Mouse (Mus musculus): ENCODE data around the gene Abcb1a. TPM values are rescaled to one million over a fixed set of nuclear protein-coding genes. Genes with fewer than 3 reads are reported as not detected.

The Abcb1a gene
- polyA plus RNA-seq, 1 experiment from 2014 or later = 1.3 TPM

- no peaks in the 10 kb centered on the region for H3K9me3 ChIP-seq (ENCODE audit: control insufficient read depth, low read length)
- no peaks in the 10 kb centered on the region for H3K36me3 ChIP-seq (ENCODE audit: control insufficient read depth, insufficient read depth, low read length)
- WGBS = 52% methylated on average over 3 of the region's 3 CpGs
- no peaks in the 10 kb centered on the region for H3K4me1 ChIP-seq (ENCODE audit: control insufficient read depth, insufficient read depth, low read length)
- H3K4me2 ChIP-seq (ENCODE audit: low read depth, low read length) = no peak overlapping the region
- H3K27me3 ChIP-seq (ENCODE audit: control insufficient read depth, insufficient read depth, low read length) = no peaks in the 10 kb centered on the region
- no peak overlapping the region for H3K9ac ChIP-seq (replicated peaks; ENCODE audit: low read depth, low read length)
- H3K27ac ChIP-seq (ENCODE audit: low read depth, low read length) = no peak overlapping the region
- H3K4me3 ChIP-seq (ENCODE audit: low read depth, low read length) = no peak overlapping the region
- ATAC-seq (ENCODE audit: low read depth) = no peak
These were observed 4.8 kb downstream of the Abcb1a start for GRCm38 (mm10) chr5:8664678-8665077.

- Histone ChIP-seq H3K36me3 (ENCODE audit: control insufficient read depth, insufficient read depth, low read length) (no peaks in the 10 kb centered on the region), H3K27ac (ENCODE audit: low read depth, low read length) (no peak overlapping the region), H3K4me3 (ENCODE audit: low read depth, low read length) (no peak overlapping the region), H3K9me3 (ENCODE audit: control insufficient read depth, low read length) (no peaks in the 10 kb centered on the region), H3K4me1 (ENCODE audit: control insufficient read depth, insufficient read depth, low read length) (no peaks in the 10 kb centered on the region), H3K4me2 (ENCODE audit: low read depth, low read length) (no peak overlapping the region), H3K9ac (replicated peaks; ENCODE audit: low read depth, low read length) (no peak overlapping the region), H3K27me3 (ENCODE audit: control insufficient read depth, insufficient read depth, low read length) (no peaks in the 10 kb centered on the region)
- ATAC-seq (ENCODE audit: low read depth) = no peak
- WGBS = 81% methylated on average over 9 of the region's 9 CpGs
These were observed 8.0 kb downstream of the Abcb1a start for GRCm38 (mm10) chr5:8667758-8668474.

GRCm38 (mm10) chr5:8669606-8670005 is 9.7 kb downstream of the Abcb1a start:
- no peaks in the 10 kb centered on the region for H3K9me3 ChIP-seq (ENCODE audit: control insufficient read depth, low read length)
- H3K4me1 ChIP-seq (ENCODE audit: control insufficient read depth, insufficient read depth, low read length) = no peaks in the 10 kb centered on the region
- no peak overlapping the region for H3K27ac ChIP-seq (ENCODE audit: low read depth, low read length)
- H3K9ac ChIP-seq (replicated peaks; ENCODE audit: low read depth, low read length) = no peak overlapping the region
- no peaks in the 10 kb centered on the region for H3K27me3 ChIP-seq (ENCODE audit: control insufficient read depth, insufficient read depth, low read length)
- H3K4me2 ChIP-seq (ENCODE audit: low read depth, low read length) = no peak overlapping the region
- no peak for ATAC-seq (ENCODE audit: low read depth)
- H3K4me3 ChIP-seq (ENCODE audit: low read depth, low read length) = no peak overlapping the region
- no peaks in the 10 kb centered on the region for H3K36me3 ChIP-seq (ENCODE audit: control insufficient read depth, insufficient read depth, low read length)
- WGBS = 92% methylated on average over 1 of the region's 1 CpGs

- Histone ChIP-seq H3K36me3 (ENCODE audit: control insufficient read depth, insufficient read depth, low read length) (no peaks in the 10 kb centered on the region), H3K4me2 (ENCODE audit: low read depth, low read length) (no peak overlapping the region), H3K9ac (replicated peaks; ENCODE audit: low read depth, low read length) (no peak overlapping the region), H3K4me1 (ENCODE audit: control insufficient read depth, insufficient read depth, low read length) (no peaks in the 10 kb centered on the region), H3K9me3 (ENCODE audit: control insufficient read depth, low read length) (no peaks in the 10 kb centered on the region), H3K4me3 (ENCODE audit: low read depth, low read length) (no peak overlapping the region), H3K27ac (ENCODE audit: low read depth, low read length) (no peak overlapping the region), H3K27me3 (ENCODE audit: control insufficient read depth, insufficient read depth, low read length) (no peaks in the 10 kb centered on the region)
- ATAC-seq (ENCODE audit: low read depth) = no peak
- WGBS = 87% methylated on average over 6 of the region's 6 CpGs
These were observed 15.5 kb downstream of the Abcb1a start for GRCm38 (mm10) chr5:8675262-8675951.

- Histone ChIP-seq H3K27ac (ENCODE audit: low read depth, low read length) (no peak overlapping the region), H3K4me3 (ENCODE audit: low read depth, low read length) (no peak overlapping the region), H3K9me3 (ENCODE audit: control insufficient read depth, low read length) (no peaks in the 10 kb centered on the region), H3K36me3 (ENCODE audit: control insufficient read depth, insufficient read depth, low read length) (no peaks in the 10 kb centered on the region), H3K27me3 (ENCODE audit: control insufficient read depth, insufficient read depth, low read length) (no peaks in the 10 kb centered on the region), H3K4me1 (ENCODE audit: control insufficient read depth, insufficient read depth, low read length) (no peaks in the 10 kb centered on the region), H3K9ac (replicated peaks; ENCODE audit: low read depth, low read length) (no peak overlapping the region), H3K4me2 (ENCODE audit: low read depth, low read length) (no peak overlapping the region)
- WGBS = 94% methylated on average over 1 of the region's 1 CpGs
- no peak for ATAC-seq (ENCODE audit: low read depth)
These were observed 16.0 kb downstream of the Abcb1a start for GRCm38 (mm10) chr5:8675952-8676262.

- H3K4me3 ChIP-seq (ENCODE audit: low read depth, low read length) = no peak overlapping the region
- H3K27me3 ChIP-seq (ENCODE audit: control insufficient read depth, insufficient read depth, low read length) = no peaks in the 10 kb centered on the region
- H3K27ac ChIP-seq (ENCODE audit: low read depth, low read length) = no peak overlapping the region
- H3K9me3 ChIP-seq (ENCODE audit: control insufficient read depth, low read length) = no peaks in the 10 kb centered on the region
- WGBS = 68% methylated on average over 3 of the region's 3 CpGs
- no peak overlapping the region for H3K4me2 ChIP-seq (ENCODE audit: low read depth, low read length)
- H3K4me1 ChIP-seq (ENCODE audit: control insufficient read depth, insufficient read depth, low read length) = no peaks in the 10 kb centered on the region
- no peak for ATAC-seq (ENCODE audit: low read depth)
- no peak overlapping the region for H3K9ac ChIP-seq (replicated peaks; ENCODE audit: low read depth, low read length)
- H3K36me3 ChIP-seq (ENCODE audit: control insufficient read depth, insufficient read depth, low read length) = no peaks in the 10 kb centered on the region
These were observed 21.3 kb downstream of the Abcb1a start for GRCm38 (mm10) chr5:8681166-8681565.

- no peaks in the 10 kb centered on the region for H3K9me3 ChIP-seq (ENCODE audit: control insufficient read depth, low read length)
- H3K36me3 ChIP-seq (ENCODE audit: control insufficient read depth, insufficient read depth, low read length) = no peaks in the 10 kb centered on the region
- H3K4me2 ChIP-seq (ENCODE audit: low read depth, low read length) = no peak overlapping the region
- no peaks in the 10 kb centered on the region for H3K27me3 ChIP-seq (ENCODE audit: control insufficient read depth, insufficient read depth, low read length)
- no peak overlapping the region for H3K9ac ChIP-seq (replicated peaks; ENCODE audit: low read depth, low read length)
- ATAC-seq (ENCODE audit: low read depth) = no peak
- WGBS = 92% methylated on average over 3 of the region's 3 CpGs
- H3K4me3 ChIP-seq (ENCODE audit: low read depth, low read length) = no peak overlapping the region
- H3K27ac ChIP-seq (ENCODE audit: low read depth, low read length) = no peak overlapping the region
- no peaks in the 10 kb centered on the region for H3K4me1 ChIP-seq (ENCODE audit: control insufficient read depth, insufficient read depth, low read length)
These were observed 23.8 kb downstream of the Abcb1a start for GRCm38 (mm10) chr5:8683686-8684085.

- Histone ChIP-seq H3K4me3 (ENCODE audit: low read depth, low read length) (no peak overlapping the region), H3K27ac (ENCODE audit: low read depth, low read length) (no peak overlapping the region), H3K27me3 (ENCODE audit: control insufficient read depth, insufficient read depth, low read length) (no peaks in the 10 kb centered on the region), H3K4me2 (ENCODE audit: low read depth, low read length) (no peak overlapping the region), H3K9ac (replicated peaks; ENCODE audit: low read depth, low read length) (no peak overlapping the region), H3K36me3 (ENCODE audit: control insufficient read depth, insufficient read depth, low read length) (no peaks in the 10 kb centered on the region), H3K9me3 (ENCODE audit: control insufficient read depth, low read length) (no peaks in the 10 kb centered on the region), H3K4me1 (ENCODE audit: control insufficient read depth, insufficient read depth, low read length) (no peaks in the 10 kb centered on the region)
- no peak for ATAC-seq (ENCODE audit: low read depth)
- 78% methylated on average over 2 of the region's 2 CpGs for WGBS
These were observed 26.2 kb downstream of the Abcb1a start for GRCm38 (mm10) chr5:8686071-8686470.

- Histone ChIP-seq H3K4me3 (ENCODE audit: low read depth, low read length) (no peak overlapping the region), H3K27ac (ENCODE audit: low read depth, low read length) (no peak overlapping the region), H3K27me3 (ENCODE audit: control insufficient read depth, insufficient read depth, low read length) (no peaks in the 10 kb centered on the region), H3K4me2 (ENCODE audit: low read depth, low read length) (no peak overlapping the region), H3K4me1 (ENCODE audit: control insufficient read depth, insufficient read depth, low read length) (no peaks in the 10 kb centered on the region), H3K9me3 (ENCODE audit: control insufficient read depth, low read length) (no peaks in the 10 kb centered on the region), H3K9ac (replicated peaks; ENCODE audit: low read depth, low read length) (no peak overlapping the region), H3K36me3 (ENCODE audit: control insufficient read depth, insufficient read depth, low read length) (no peaks in the 10 kb centered on the region)
- no peak for ATAC-seq (ENCODE audit: low read depth)
- 84% methylated on average over 5 of the region's 5 CpGs for WGBS
These were observed 27.7 kb downstream of the Abcb1a start for GRCm38 (mm10) chr5:8687550-8687949.

All from neural tube, embryonic 14.5 days (tissue).